Comparison of ENCODE assay signal across 16 mouse cellular contexts in the genomic region with DNA sequence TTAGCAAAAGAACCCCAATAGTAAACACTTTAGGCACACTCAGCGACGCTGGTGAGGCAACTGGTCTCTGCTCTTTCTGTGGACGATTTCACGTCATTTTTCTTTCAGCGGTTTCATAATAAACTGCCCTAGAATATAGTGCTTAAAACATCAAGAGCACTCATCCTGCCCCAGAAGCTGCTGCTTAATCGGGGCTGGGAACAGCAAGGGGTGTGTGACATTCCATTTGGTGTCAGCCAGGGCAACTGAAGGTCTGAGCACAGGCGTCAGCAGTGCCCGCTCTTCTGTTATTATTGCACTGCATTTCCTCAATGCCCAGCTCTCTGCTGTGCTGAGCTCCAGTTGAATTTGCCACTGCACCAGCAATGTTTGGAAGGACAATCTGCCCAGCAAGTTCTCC. TPM values are rescaled to one million over a fixed set of nuclear protein-coding genes. Genes with fewer than 3 reads are reported as not detected.
A peak's percentile ranks its signal among the peaks of the same experiment; 100 is the strongest.
DNase-seq lines count a peak whose midpoint lies in the region; ATAC-seq and TF ChIP-seq lines count a peak whose summit lies in the region.
"Had no signal": no experiment of that assay in that cellular context is flagged by ENCODE, and none has a peak within 500 bp of the region (broad histone marks: within the 10 kb centered on the region; RNA-seq: fewer than 3 reads in every experiment).

No protein-coding gene starts in this region.

- peak; percentile 20 to 25 for DNase-seq in heart, adult 18-20 months
- DNase-seq in heart, adult 8-10 months (ENCODE audit: low spot score): no peak
- peak; percentile 28 for DNase-seq in ZHBTc4 (ENCODE audit: low read depth, low spot score)
- DNase-seq in heart, postnatal 0 days (ENCODE audit: low spot score): peak; percentile 52
- peak; percentile 55 for DNase-seq in lung, postnatal 10 days
- no peak for DNase-seq in embryo, embryonic 11 days
- no peak for DNase-seq in layer of hippocampus, postnatal 36 days
- DNase-seq: kidney, adult 2 months; thymus, postnatal 36 days had no signal

- TF ChIP-seq CTCF in heart, postnatal 0 days (IDR thresholded peaks at IDR 0.05; ENCODE audit: low read depth): no peak

- H3K36me3 ChIP-seq in heart, postnatal 0 days (replicated peaks; ENCODE audit: control insufficient read depth, insufficient read depth, low read length): no peaks in the 10 kb centered on the region
- no peaks in the 10 kb centered on the region for H3K36me3 ChIP-seq in forebrain, embryonic 13.5 days (ENCODE audit: poor library complexity, severe bottlenecking)
- H3K36me3 ChIP-seq: forebrain, embryonic 12.5 days; limb, embryonic 13.5 days; liver, embryonic 15.5 days; midbrain, embryonic 10.5 days; neural tube, embryonic 15.5 days had no signal

- H3K4me3 ChIP-seq in heart, postnatal 0 days (ENCODE audit: low read depth, low read length): no peak overlapping the region
- H3K4me3 ChIP-seq in forebrain, embryonic 13.5 days: no peak overlapping the region
- H3K4me3 ChIP-seq: forebrain, embryonic 12.5 days; limb, embryonic 13.5 days; liver, embryonic 15.5 days; midbrain, embryonic 10.5 days; neural tube, embryonic 15.5 days had no signal

- no peak overlapping the region for H3K9ac ChIP-seq in heart, postnatal 0 days (replicated peaks; ENCODE audit: low read depth, low read length)
- H3K9ac ChIP-seq in forebrain, embryonic 13.5 days: no peak overlapping the region
- H3K9ac ChIP-seq: forebrain, embryonic 12.5 days; limb, embryonic 13.5 days; liver, embryonic 15.5 days; neural tube, embryonic 15.5 days had no signal

- 32% methylated on average over 8 of the region's 8 CpGs for WGBS in heart, postnatal 0 days
- WGBS in forebrain, embryonic 13.5 days: 76% methylated on average over 8 of the region's 8 CpGs

- H3K4me2 ChIP-seq in heart, postnatal 0 days (ENCODE audit: low read depth, low read length): 0 out of 2 replicates have a peak overlapping the region, but pooled peaks have one; percentile 22
- H3K4me2 ChIP-seq in forebrain, embryonic 13.5 days: no peak overlapping the region
- H3K4me2 ChIP-seq: forebrain, embryonic 12.5 days; limb, embryonic 13.5 days; liver, embryonic 15.5 days; neural tube, embryonic 15.5 days had no signal

- H3K9me3 ChIP-seq in heart, postnatal 0 days (replicated peaks; ENCODE audit: control insufficient read depth, low read length): no peaks in the 10 kb centered on the region
- H3K9me3 ChIP-seq in forebrain, embryonic 13.5 days (replicated peaks): 0 out of 2 replicates have a peak, but pooled peaks cover 4% of the 10 kb centered on the region
- H3K9me3 ChIP-seq: forebrain, embryonic 12.5 days; liver, embryonic 15.5 days; neural tube, embryonic 15.5 days had no signal

- ATAC-seq in heart, postnatal 0 days (ENCODE audit: insufficient read depth, low read depth): peak; percentile 84; the same call in 1 of the 2 replicates
- no peak for ATAC-seq in forebrain, embryonic 13.5 days
- ATAC-seq: Patski had no signal

- no peak for TF ChIP-seq EP300 in heart, postnatal 0 days (IDR thresholded peaks at IDR 0.05; ENCODE audit: low read depth)

- peak overlapping the region; percentile 52 for H3K27ac ChIP-seq in heart, postnatal 0 days (ENCODE audit: low read depth)
- H3K27ac ChIP-seq in forebrain, embryonic 13.5 days: no peak overlapping the region
- H3K27ac ChIP-seq: forebrain, embryonic 12.5 days; limb, embryonic 13.5 days; liver, embryonic 15.5 days; midbrain, embryonic 10.5 days; neural tube, embryonic 15.5 days had no signal

- H3K4me1 ChIP-seq in heart, postnatal 0 days (ENCODE audit: control insufficient read depth, insufficient read depth): no peaks in the 10 kb centered on the region; the same call in 1 of the 2 replicates
- no peaks in the 10 kb centered on the region for H3K4me1 ChIP-seq in forebrain, embryonic 13.5 days
- H3K4me1 ChIP-seq: forebrain, embryonic 12.5 days; limb, embryonic 13.5 days; liver, embryonic 15.5 days; midbrain, embryonic 10.5 days had no signal

- no peaks in the 10 kb centered on the region for H3K27me3 ChIP-seq in heart, postnatal 0 days (ENCODE audit: control insufficient read depth, insufficient read depth, low read length)
- no peaks in the 10 kb centered on the region for H3K27me3 ChIP-seq in forebrain, embryonic 13.5 days
- H3K27me3 ChIP-seq: forebrain, embryonic 12.5 days; limb, embryonic 13.5 days; liver, embryonic 15.5 days; neural tube, embryonic 15.5 days had no signal

RNA-seq across cellular contexts. Expression of gene Secisbp2l, which starts 18.4 kb away (rescaled TPM):
- 10 to 100 TPM; 24.1 to 26.6 TPM for total RNA-seq in heart, adult 18-20 months (2021)
- 10 to 100 TPM; 26.1 to 29.2 (median 27.6) TPM for total RNA-seq in heart, adult 8-10 months (2022)
- 15.6 and 44.3 TPM in 2 replicates for total RNA-seq in heart, postnatal 0 days (2014; rRNA removed; ENCODE audit: low replicate concordance)
- polyA plus RNA-seq in heart, postnatal 0 days (2015; fragmentation: Nextera tagmentation; extraction: Ambion mirVana): 9.9 and 10.5 TPM in 2 replicates
- 100 to 1,000 TPM; 102 to 104 TPM for total RNA-seq in layer of hippocampus, postnatal 36 days (2021)
- 25.2 and 25.4 TPM in 2 replicates for polyA plus RNA-seq in forebrain, embryonic 13.5 days (2015; fragmentation: Nextera tagmentation; extraction: Ambion mirVana)

RNA-seq across cellular contexts. Expression of gene Galk2, which starts 57.9 kb away (rescaled TPM):
- 10 to 100 TPM; 12.1 to 12.7 TPM for total RNA-seq in heart, adult 18-20 months (2021)
- total RNA-seq in heart, adult 8-10 months (2022): 10 to 100 TPM; 10.4 to 12.2 (median 11.7) TPM
- total RNA-seq in heart, postnatal 0 days (2014; rRNA removed; ENCODE audit: low replicate concordance): 47.1 and 53.4 TPM in 2 replicates
- polyA plus RNA-seq in heart, postnatal 0 days (2015; fragmentation: Nextera tagmentation; extraction: Ambion mirVana): 23.5 and 25.1 TPM in 2 replicates
- total RNA-seq in layer of hippocampus, postnatal 36 days (2021): 10 to 100 TPM; 27.4 to 29.8 TPM
- 27.0 and 32.0 TPM in 2 replicates for polyA plus RNA-seq in forebrain, embryonic 13.5 days (2015; fragmentation: Nextera tagmentation; extraction: Ambion mirVana)

RNA-seq across cellular contexts. Expression of gene Cops2, which starts 57.9 kb away (rescaled TPM):
- total RNA-seq in heart, adult 18-20 months (2021): 10 to 100 TPM; 84.1 to 89.4 TPM
- total RNA-seq in heart, adult 8-10 months (2022): 10 to 100 TPM; 83.2 to 94.0 (median 90.4) TPM
- total RNA-seq in heart, postnatal 0 days (2014; rRNA removed; ENCODE audit: low replicate concordance): 51.1 and 70.7 TPM in 2 replicates
- polyA plus RNA-seq in heart, postnatal 0 days (2015; fragmentation: Nextera tagmentation; extraction: Ambion mirVana): 45.8 and 47.9 TPM in 2 replicates
- total RNA-seq in layer of hippocampus, postnatal 36 days (2021): 100 to 1,000 TPM; 102 to 115 TPM
- 69.9 and 73.8 TPM in 2 replicates for polyA plus RNA-seq in forebrain, embryonic 13.5 days (2015; fragmentation: Nextera tagmentation; extraction: Ambion mirVana)

Comparison
In these comparisons a context has a peak if more than half of its experiments do, and no peak if none do; other contexts are left out.
1. DNase-seq: peak in heart, adult 18-20 months (2 of 2), ZHBTc4 (single experiment), heart, postnatal 0 days (single experiment) and lung, postnatal 10 days (single experiment); none in heart, adult 8-10 months (single experiment), embryo, embryonic 11 days (single experiment) and layer of hippocampus, postnatal 36 days (0 of 2).